Mouse (Mus musculus): ENCODE results near the gene Gm6169. TPM values are rescaled to one million over a fixed set of nuclear protein-coding genes. Genes with fewer than 3 reads are reported as not detected.
"Not testable (repeated sequence)": the region's sequence is repeated elsewhere in the genome, so short reads cannot be mapped to it uniquely, and the experiment has no call there.

Gene Gm6169
- polyA plus RNA-seq, 1 experiment from 2014 or later = 0.71 TPM

- Histone ChIP-seq H3K27ac (ENCODE audit: low read depth, low read length) (no peak overlapping the region), H3K4me1 (replicated peaks; ENCODE audit: control insufficient read depth, insufficient read depth, low read length) (no peaks in the 10 kb centered on the region), H3K4me2 (ENCODE audit: low read depth, low read length, severe bottlenecking) (no peak overlapping the region), H3K9me3 (ENCODE audit: control insufficient read depth, low read length) (no peaks in the 10 kb centered on the region), H3K27me3 (ENCODE audit: control insufficient read depth, insufficient read depth, low read length) (no peaks in the 10 kb centered on the region), H3K4me3 (ENCODE audit: low read depth, low read length) (no peak overlapping the region), H3K36me3 (ENCODE audit: control insufficient read depth, insufficient read depth, low read length) (no peaks in the 10 kb centered on the region; the same call in 1 of the 2 replicates), H3K9ac (ENCODE audit: low read length) (no peak overlapping the region)
- no peak for DNase-seq (ENCODE audit: low spot score)
- ATAC-seq (replicated peaks; ENCODE audit: low FRiP score) = no peak
- WGBS = 86% methylated on average over 4 of the region's 4 CpGs
Observed at GRCm38 (mm10) chr13:97109046-97109445, 10.0 kb upstream of the Gm6169 start.

GRCm38 (mm10) chr13:97107721-97108120 is 8.7 kb upstream of the Gm6169 start:
- not testable (repeated sequence) for H3K27me3 ChIP-seq (ENCODE audit: control insufficient read depth, insufficient read depth, low read length); H3K9ac ChIP-seq (ENCODE audit: low read length); H3K9me3 ChIP-seq (ENCODE audit: control insufficient read depth, low read length); DNase-seq (ENCODE audit: low spot score); H3K36me3 ChIP-seq (ENCODE audit: control insufficient read depth, insufficient read depth, low read length); ATAC-seq (replicated peaks; ENCODE audit: low FRiP score); H3K4me1 ChIP-seq (replicated peaks; ENCODE audit: control insufficient read depth, insufficient read depth, low read length); H3K4me2 ChIP-seq (ENCODE audit: low read depth, low read length, severe bottlenecking); H3K27ac ChIP-seq (ENCODE audit: low read depth, low read length); H3K4me3 ChIP-seq (ENCODE audit: low read depth, low read length)
- 94% methylated on average over 4 of the region's 4 CpGs for WGBS

GRCm38 (mm10) chr13:97104996-97105395 is 6.0 kb upstream of the Gm6169 start:
- Histone ChIP-seq H3K9me3 (ENCODE audit: control insufficient read depth, low read length) (no peaks in the 10 kb centered on the region), H3K4me3 (ENCODE audit: low read depth, low read length) (no peak overlapping the region), H3K27me3 (ENCODE audit: control insufficient read depth, insufficient read depth, low read length) (no peaks in the 10 kb centered on the region), H3K4me1 (replicated peaks; ENCODE audit: control insufficient read depth, insufficient read depth, low read length) (no peaks in the 10 kb centered on the region), H3K36me3 (ENCODE audit: control insufficient read depth, insufficient read depth, low read length) (no peaks in the 10 kb centered on the region), H3K9ac (ENCODE audit: low read length) (no peak overlapping the region), H3K4me2 (ENCODE audit: low read depth, low read length, severe bottlenecking) (no peak overlapping the region), H3K27ac (ENCODE audit: low read depth, low read length) (no peak overlapping the region)
- no peak for DNase-seq (ENCODE audit: low spot score)
- 79% methylated on average over 7 of the region's 7 CpGs for WGBS
- ATAC-seq (replicated peaks; ENCODE audit: low FRiP score) = no peak

- Histone ChIP-seq H3K4me1 (replicated peaks; ENCODE audit: control insufficient read depth, insufficient read depth, low read length) (no peaks in the 10 kb centered on the region), H3K36me3 (ENCODE audit: control insufficient read depth, insufficient read depth, low read length) (no peaks in the 10 kb centered on the region; the same call in 1 of the 2 replicates), H3K4me2 (ENCODE audit: low read depth, low read length, severe bottlenecking) (no peak overlapping the region), H3K27me3 (ENCODE audit: control insufficient read depth, insufficient read depth, low read length) (no peaks in the 10 kb centered on the region), H3K9ac (ENCODE audit: low read length) (no peak overlapping the region), H3K27ac (ENCODE audit: low read depth, low read length) (no peak overlapping the region), H3K9me3 (ENCODE audit: control insufficient read depth, low read length) (no peaks in the 10 kb centered on the region), H3K4me3 (ENCODE audit: low read depth, low read length) (no peak overlapping the region)
- ATAC-seq (replicated peaks; ENCODE audit: low FRiP score) (no peak), DNase-seq (ENCODE audit: low spot score) (no peak)
- 90% methylated on average over 4 of the region's 4 CpGs for WGBS
Observed at GRCm38 (mm10) chr13:97095726-97096125, 3.3 kb downstream of the Gm6169 start.

GRCm38 (mm10) chr13:97088183-97088582 is 10.9 kb downstream of the Gm6169 start:
- no peaks in the 10 kb centered on the region for H3K9me3 ChIP-seq (ENCODE audit: control insufficient read depth, low read length)
- DNase-seq (ENCODE audit: low spot score) (no peak), ATAC-seq (replicated peaks; ENCODE audit: low FRiP score) (no peak)
- H3K27me3 ChIP-seq (ENCODE audit: control insufficient read depth, insufficient read depth, low read length) = no peaks in the 10 kb centered on the region
- no peaks in the 10 kb centered on the region for H3K36me3 ChIP-seq (ENCODE audit: control insufficient read depth, insufficient read depth, low read length)
- no peak overlapping the region for H3K9ac ChIP-seq (ENCODE audit: low read length)
- H3K4me1 ChIP-seq (replicated peaks; ENCODE audit: control insufficient read depth, insufficient read depth, low read length) = no peaks in the 10 kb centered on the region
- WGBS = 63% methylated on average over 3 of the region's 3 CpGs
- no peak overlapping the region for H3K4me2 ChIP-seq (ENCODE audit: low read depth, low read length, severe bottlenecking)
- H3K4me3 ChIP-seq (ENCODE audit: low read depth, low read length) = no peak overlapping the region
- H3K27ac ChIP-seq (ENCODE audit: low read depth, low read length) = no peak overlapping the region

- H3K27me3 ChIP-seq (ENCODE audit: control insufficient read depth, insufficient read depth, low read length) = no peaks in the 10 kb centered on the region
- WGBS = 92% methylated on average over 6 of the region's 6 CpGs
- H3K9me3 ChIP-seq (ENCODE audit: control insufficient read depth, low read length) = no peaks in the 10 kb centered on the region
- no peak overlapping the region for H3K4me3 ChIP-seq (ENCODE audit: low read depth, low read length)
- H3K36me3 ChIP-seq (ENCODE audit: control insufficient read depth, insufficient read depth, low read length) = no peaks in the 10 kb centered on the region
- H3K4me1 ChIP-seq (replicated peaks; ENCODE audit: control insufficient read depth, insufficient read depth, low read length) = no peaks in the 10 kb centered on the region
- ATAC-seq (replicated peaks; ENCODE audit: low FRiP score) = no peak
- DNase-seq (ENCODE audit: low spot score) = no peak
- H3K27ac ChIP-seq (ENCODE audit: low read depth, low read length) = no peak overlapping the region
- no peak overlapping the region for H3K4me2 ChIP-seq (ENCODE audit: low read depth, low read length, severe bottlenecking)
- H3K9ac ChIP-seq (ENCODE audit: low read length) = no peak overlapping the region
Observed at GRCm38 (mm10) chr13:97087421-97087820, 11.6 kb downstream of the Gm6169 start.

- DNase-seq (ENCODE audit: low spot score) (no peak), ATAC-seq (replicated peaks; ENCODE audit: low FRiP score) (no peak)
- Histone ChIP-seq H3K27ac (ENCODE audit: low read depth, low read length) (no peak overlapping the region), H3K9me3 (ENCODE audit: control insufficient read depth, low read length) (no peaks in the 10 kb centered on the region), H3K9ac (ENCODE audit: low read length) (no peak overlapping the region), H3K27me3 (ENCODE audit: control insufficient read depth, insufficient read depth, low read length) (no peaks in the 10 kb centered on the region), H3K36me3 (ENCODE audit: control insufficient read depth, insufficient read depth, low read length) (no peaks in the 10 kb centered on the region), H3K4me3 (ENCODE audit: low read depth, low read length) (no peak overlapping the region), H3K4me1 (replicated peaks; ENCODE audit: control insufficient read depth, insufficient read depth, low read length) (no peaks in the 10 kb centered on the region), H3K4me2 (ENCODE audit: low read depth, low read length, severe bottlenecking) (no peak overlapping the region)
- 76% methylated on average over 7 of the region's 9 CpGs for WGBS
Observed at GRCm38 (mm10) chr13:97086316-97086715, 12.7 kb downstream of the Gm6169 start.

GRCm38 (mm10) chr13:97082432-97082831 is 16.6 kb downstream of the Gm6169 start:
- no peak for ATAC-seq (replicated peaks; ENCODE audit: low FRiP score)
- no peaks in the 10 kb centered on the region for H3K27me3 ChIP-seq (ENCODE audit: control insufficient read depth, insufficient read depth, low read length)
- WGBS = 94% methylated on average over 7 of the region's 7 CpGs

GRCm38 (mm10) chr13:97080615-97081014 is 18.4 kb downstream of the Gm6169 start:
- Histone ChIP-seq H3K27ac (ENCODE audit: low read depth, low read length) (no peak overlapping the region), H3K4me2 (ENCODE audit: low read depth, low read length, severe bottlenecking) (no peak overlapping the region), H3K9ac (ENCODE audit: low read length) (no peak overlapping the region), H3K4me3 (ENCODE audit: low read depth, low read length) (no peak overlapping the region), H3K4me1 (replicated peaks; ENCODE audit: control insufficient read depth, insufficient read depth, low read length) (no peaks in the 10 kb centered on the region), H3K27me3 (ENCODE audit: control insufficient read depth, insufficient read depth, low read length) (no peaks in the 10 kb centered on the region), H3K9me3 (ENCODE audit: control insufficient read depth, low read length) (no peaks in the 10 kb centered on the region), H3K36me3 (ENCODE audit: control insufficient read depth, insufficient read depth, low read length) (no peaks in the 10 kb centered on the region)
- 92% methylated on average over 3 of the region's 3 CpGs for WGBS
- DNase-seq (ENCODE audit: low spot score) = no peak
- ATAC-seq (replicated peaks; ENCODE audit: low FRiP score) = no peak

More at GRCm38 (mm10) chr13:97082432-97082831, 16.6 kb downstream of the Gm6169 start:
- no peak overlapping the region for H3K4me2 ChIP-seq (ENCODE audit: low read depth, low read length, severe bottlenecking)
- no peak overlapping the region for H3K27ac ChIP-seq (ENCODE audit: low read depth, low read length)
- H3K9me3 ChIP-seq (ENCODE audit: control insufficient read depth, low read length) = no peaks in the 10 kb centered on the region
- H3K4me3 ChIP-seq (ENCODE audit: low read depth, low read length) = no peak overlapping the region
- DNase-seq (ENCODE audit: low spot score) = no peak
- no peaks in the 10 kb centered on the region for H3K4me1 ChIP-seq (replicated peaks; ENCODE audit: control insufficient read depth, insufficient read depth, low read length)
- H3K36me3 ChIP-seq (ENCODE audit: control insufficient read depth, insufficient read depth, low read length) = no peaks in the 10 kb centered on the region
- H3K9ac ChIP-seq (ENCODE audit: low read length) = no peak overlapping the region
